Mouse (Mus musculus): ENCODE results near the gene Fut7.

GRCm38 (mm10) chr2:25430395-25431233, 7.5 kb downstream of the Fut7 start:
- TF ChIP-seq CTCF (IDR thresholded peaks at IDR 0.05 in 2 of 3, conservative IDR thresholded peaks at IDR 0.05 in 1 of 3; ENCODE audit: control insufficient read depth in 1 of 3, insufficient read depth in 1 of 3, low read depth in 2 of 3, low read length in 3 of 3, poor library complexity in 1 of 3, severe bottlenecking in 1 of 3) (no peak), ZC3H11A (IDR thresholded peaks at IDR 0.05; ENCODE audit: low read depth, low read length) (no peak)
